Mouse (Mus musculus): ENCODE data around the gene Dpep3. TPM values are rescaled to one million over a fixed set of nuclear protein-coding genes. Genes with fewer than 3 reads are reported as not detected.
A peak's percentile ranks its signal among the peaks of the same experiment; 100 is the strongest.

Gene Dpep3
- polyA plus RNA-seq, 1 experiment from 2014 or later = not detected

DNA sequence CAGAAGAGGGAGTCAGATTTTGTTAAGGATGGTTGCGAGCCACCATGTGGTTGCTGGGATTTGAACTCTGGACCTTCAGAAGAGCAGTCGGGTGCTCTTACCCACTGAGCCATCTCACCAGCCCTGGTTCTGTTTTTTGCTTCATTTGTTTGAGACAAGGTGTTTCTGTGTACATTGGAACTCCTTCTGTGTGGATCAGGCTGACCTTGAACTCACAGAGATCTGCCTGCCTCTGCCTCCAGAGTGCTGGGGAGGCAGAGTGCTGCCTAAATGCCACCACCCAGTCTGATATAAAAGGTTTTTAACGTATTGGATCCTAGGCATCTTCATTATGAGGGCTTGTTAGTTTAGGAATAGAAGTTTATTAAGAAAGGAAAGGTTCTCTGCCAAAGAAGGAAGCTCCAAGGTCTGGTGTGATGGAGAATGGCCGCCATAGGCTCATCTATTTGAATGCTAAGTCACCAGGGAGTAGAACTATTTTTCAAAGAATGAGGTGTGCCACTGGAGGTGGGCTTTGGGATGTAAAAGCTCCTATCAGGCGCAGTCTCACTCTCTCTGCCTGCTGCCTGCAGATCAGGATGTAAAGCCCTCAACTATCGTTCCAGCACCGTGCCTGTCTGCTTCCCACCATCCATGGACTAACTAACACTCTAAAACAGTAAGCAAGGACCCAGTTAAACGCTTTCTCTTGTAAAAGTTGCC is 8.1 kb downstream of the Dpep3 start:
- no peaks in the 10 kb centered on the region for H3K27me3 ChIP-seq (ENCODE audit: control insufficient read depth, insufficient read depth, low read length)
- H3K4me2 ChIP-seq (ENCODE audit: low read depth, low read length) = no peak overlapping the region
- no peaks in the 10 kb centered on the region for H3K4me1 ChIP-seq (ENCODE audit: control insufficient read depth, insufficient read depth, low read length)
- no peak for DNase-seq (ENCODE audit: low spot score)
- H3K4me3 ChIP-seq (ENCODE audit: low read depth, low read length) = no peak overlapping the region
- H3K9me3 ChIP-seq (replicated peaks; ENCODE audit: control insufficient read depth, low read length) = no peaks in the 10 kb centered on the region
- 75% methylated on average over 8 of the region's 8 CpGs for WGBS
- no peak for ATAC-seq (replicated peaks; ENCODE audit: insufficient number of reproducible peaks, low FRiP score, low TSS enrichment, low read depth)
- H3K36me3 ChIP-seq (replicated peaks; ENCODE audit: control insufficient read depth, insufficient read depth, low read depth, low read length) = no peaks in the 10 kb centered on the region
- H3K9ac ChIP-seq (replicated peaks; ENCODE audit: low read length) = no peak overlapping the region
- no peak overlapping the region for H3K27ac ChIP-seq (replicated peaks; ENCODE audit: low read depth, low read length)

DNA sequence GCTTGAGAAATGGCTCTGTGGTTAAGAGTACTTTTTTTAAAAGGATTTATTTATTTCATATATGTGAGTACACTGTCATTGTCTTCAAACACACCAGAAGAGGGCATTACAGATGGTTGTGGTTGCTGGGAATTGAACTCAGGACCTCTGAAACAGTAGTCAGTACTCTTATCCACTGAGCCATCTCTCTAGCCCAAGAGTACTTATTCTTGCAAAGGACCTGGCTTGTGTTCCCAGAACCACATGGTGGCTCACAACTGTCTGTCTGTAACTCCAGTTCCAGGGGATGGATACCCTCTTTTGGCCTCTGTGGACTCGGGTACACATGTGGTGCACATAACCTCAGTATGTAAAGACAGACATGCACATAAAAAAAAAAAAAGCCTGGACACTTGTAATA is 9.9 kb downstream of the Dpep3 start:
- ATAC-seq (replicated peaks; ENCODE audit: insufficient number of reproducible peaks, low FRiP score, low TSS enrichment, low read depth) = no peak
- Histone ChIP-seq H3K27me3 (ENCODE audit: control insufficient read depth, insufficient read depth, low read length) (no peaks in the 10 kb centered on the region), H3K4me3 (ENCODE audit: low read depth, low read length) (no peak overlapping the region), H3K4me2 (ENCODE audit: low read depth, low read length) (no peak overlapping the region), H3K36me3 (replicated peaks; ENCODE audit: control insufficient read depth, insufficient read depth, low read depth, low read length) (no peaks in the 10 kb centered on the region), H3K9me3 (replicated peaks; ENCODE audit: control insufficient read depth, low read length) (no peaks in the 10 kb centered on the region), H3K4me1 (ENCODE audit: control insufficient read depth, insufficient read depth, low read length) (peaks cover 8% of the 10 kb centered on the region; the same call in 1 of the 2 replicates), H3K27ac (replicated peaks; ENCODE audit: low read depth, low read length) (no peak overlapping the region), H3K9ac (replicated peaks; ENCODE audit: low read length) (no peak overlapping the region)
- DNase-seq (ENCODE audit: low spot score) = no peak
- 58% methylated on average over 1 of the region's 1 CpGs for WGBS

DNA sequence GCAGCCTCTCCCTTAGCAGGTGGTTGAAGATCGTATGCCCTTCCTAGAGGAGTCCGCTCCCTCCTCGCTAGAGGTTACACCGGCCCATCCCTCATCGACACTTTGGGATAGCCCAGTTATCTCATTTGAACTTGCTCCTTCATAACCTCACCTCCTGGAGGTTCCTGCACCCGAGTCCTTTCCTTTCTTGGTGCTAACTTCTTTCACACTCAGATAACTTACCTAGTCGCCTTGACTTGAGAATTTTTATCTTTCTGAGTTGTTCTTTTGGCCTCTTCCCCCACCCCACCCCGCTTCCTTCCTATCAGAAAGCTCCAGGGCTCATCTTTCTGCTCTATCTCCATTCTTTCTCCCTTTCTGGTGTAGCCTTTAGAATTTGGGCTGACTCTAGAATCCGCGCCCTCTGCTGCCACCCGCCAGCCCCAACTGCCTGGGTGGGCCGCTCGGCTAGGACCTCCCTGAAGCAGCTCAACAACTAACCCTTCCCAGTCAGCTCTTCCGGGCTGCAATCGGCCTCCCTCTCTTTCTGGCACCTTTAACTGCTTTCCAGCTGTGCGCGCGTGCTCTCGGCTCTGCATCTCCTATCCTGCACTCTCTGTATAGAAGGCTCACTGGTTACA is 12.4 kb downstream of the Dpep3 start:
- Histone ChIP-seq H3K4me1 (ENCODE audit: control insufficient read depth, insufficient read depth, low read length) (peaks cover 8% of the 10 kb centered on the region; the same call in 1 of the 2 replicates), H3K4me2 (ENCODE audit: low read depth, low read length) (peak overlapping the region; percentile 76), H3K27me3 (ENCODE audit: control insufficient read depth, insufficient read depth, low read length) (no peaks in the 10 kb centered on the region), H3K27ac (replicated peaks; ENCODE audit: low read depth, low read length) (no peak overlapping the region), H3K4me3 (ENCODE audit: low read depth, low read length) (peak overlapping the region; percentile 2; the same call in 1 of the 2 replicates), H3K9ac (replicated peaks; ENCODE audit: low read length) (peak overlapping the region; percentile 30), H3K9me3 (replicated peaks; ENCODE audit: control insufficient read depth, low read length) (no peaks in the 10 kb centered on the region), H3K36me3 (replicated peaks; ENCODE audit: control insufficient read depth, insufficient read depth, low read depth, low read length) (no peaks in the 10 kb centered on the region)
- WGBS = 7% methylated on average over 19 of the region's 19 CpGs
- ATAC-seq (replicated peaks; ENCODE audit: insufficient number of reproducible peaks, low FRiP score, low TSS enrichment, low read depth) (peak; percentile 11; the same call in 1 of the 2 replicates), DNase-seq (ENCODE audit: low spot score) (peak; percentile 69)

DNA sequence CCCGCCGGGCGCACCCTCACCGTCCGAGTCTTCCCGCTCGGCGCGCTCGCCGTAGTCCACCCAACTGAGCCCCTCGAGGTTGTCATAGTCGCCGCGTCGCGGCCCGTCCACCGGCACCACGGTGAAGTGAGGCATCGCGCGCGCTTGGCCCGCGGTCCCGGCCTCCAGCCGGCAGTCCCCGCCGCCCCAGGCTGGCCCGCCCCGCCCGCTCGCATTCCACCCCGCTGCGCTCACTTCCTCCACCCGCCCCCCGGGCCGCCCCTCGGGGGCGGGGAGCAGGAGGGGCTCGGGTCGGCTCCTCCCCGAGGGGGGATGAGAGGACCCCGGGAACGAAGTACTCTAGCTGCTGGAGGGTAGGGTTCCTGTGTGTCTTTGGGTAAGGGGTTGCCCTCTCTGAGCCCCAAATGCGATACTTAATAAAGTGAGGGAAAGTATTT is 13.3 kb downstream of the Dpep3 start, which contains the start of gene Slc12a4:
Gene Slc12a4, minus strand, starts transcription at position 193 of the 437 bp plus-strand sequence.
- Histone ChIP-seq H3K27ac (replicated peaks; ENCODE audit: low read depth, low read length) (peak within 1 kb of the TSS; percentile 65; the same call in 1 of the 2 replicates), H3K9ac (replicated peaks; ENCODE audit: low read length) (peak within 1 kb of the TSS; percentile 77), H3K4me3 (ENCODE audit: low read depth, low read length) (peak within 1 kb of the TSS; percentile 74), H3K4me1 (ENCODE audit: control insufficient read depth, insufficient read depth, low read length) (peaks cover 8% of the 10 kb centered on the region; the same call in 1 of the 2 replicates), H3K36me3 (replicated peaks; ENCODE audit: control insufficient read depth, insufficient read depth, low read depth, low read length) (no peaks in the 10 kb centered on the region), H3K4me2 (ENCODE audit: low read depth, low read length) (peak within 1 kb of the TSS; percentile 76), H3K27me3 (ENCODE audit: control insufficient read depth, insufficient read depth, low read length) (no peaks in the 10 kb centered on the region), H3K9me3 (replicated peaks; ENCODE audit: control insufficient read depth, low read length) (no peaks in the 10 kb centered on the region)
- ATAC-seq (replicated peaks; ENCODE audit: insufficient number of reproducible peaks, low FRiP score, low TSS enrichment, low read depth) (peak; percentile 76), DNase-seq (ENCODE audit: low spot score) (peak; percentile 93)
- under 1% methylated on average over 47 of the region's 47 CpGs for WGBS

DNA sequence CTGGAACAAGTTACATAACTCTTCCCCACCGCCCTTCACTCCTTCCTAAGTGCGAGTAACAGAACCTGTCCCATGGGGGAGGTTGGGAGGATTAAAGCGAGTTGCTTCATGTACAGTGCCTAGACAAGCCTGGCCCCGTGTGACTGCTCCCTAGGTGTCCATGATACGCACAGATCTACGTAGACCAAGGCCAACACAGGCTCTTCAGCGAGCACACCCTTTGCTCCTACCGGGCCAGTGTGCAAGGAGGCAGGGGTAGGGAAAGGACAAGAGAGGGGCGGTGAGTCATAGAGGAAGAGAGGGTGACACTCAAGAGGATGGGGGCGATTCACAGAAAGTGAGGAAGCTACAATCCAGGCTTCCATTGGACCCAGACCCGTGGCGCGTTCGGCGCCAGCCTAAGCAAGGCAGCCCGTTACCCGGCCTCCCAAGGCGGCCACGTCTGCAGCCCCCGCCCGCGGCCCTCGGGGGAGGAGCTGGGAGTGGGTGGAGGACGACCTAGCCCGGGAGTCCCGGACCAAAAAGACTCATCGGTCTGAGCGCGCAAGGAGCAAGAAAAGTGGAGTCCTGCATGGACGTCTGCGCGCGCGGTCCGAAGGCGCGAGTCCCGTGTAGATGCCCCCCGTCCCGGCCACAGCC is 13.8 kb downstream of the Dpep3 start:
- peak; percentile 52 for DNase-seq (ENCODE audit: low spot score)
- 2% methylated on average over 32 of the region's 40 CpGs for WGBS

DNA sequence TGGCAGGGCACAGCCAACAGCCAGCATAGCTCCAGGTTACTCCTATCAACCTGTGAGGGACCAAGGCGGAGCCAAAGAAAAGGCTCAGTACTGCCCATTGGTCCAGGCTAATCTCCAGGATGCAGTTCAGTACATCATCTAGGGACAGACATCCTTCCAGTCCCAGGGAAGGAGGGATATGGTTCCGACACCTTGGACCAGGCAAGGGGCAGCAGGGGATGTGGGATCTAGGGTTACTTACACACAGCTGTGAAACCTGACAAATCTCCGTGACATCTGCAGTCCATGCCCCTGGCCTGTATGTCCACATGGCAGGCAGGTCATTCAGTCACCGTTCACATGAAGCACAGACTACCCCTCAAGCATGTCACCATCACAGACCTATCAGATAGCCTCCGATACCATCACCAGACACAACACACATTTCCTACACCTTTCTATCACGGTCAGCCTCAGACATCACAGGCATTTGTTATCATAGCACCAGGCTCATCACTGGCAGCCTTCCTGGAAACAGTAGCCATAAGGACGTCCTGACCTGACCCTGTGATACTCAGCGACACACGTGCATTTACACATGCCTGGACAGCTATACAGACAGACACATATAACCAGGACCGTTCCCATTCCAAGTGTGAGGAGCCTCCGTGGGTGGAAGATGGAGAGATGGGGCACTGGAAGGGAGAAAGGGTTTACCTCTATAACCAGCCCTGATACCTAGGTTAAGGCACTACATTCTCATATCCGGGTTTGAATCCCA is 14.5 kb downstream of the Dpep3 start:
- peak overlapping the region; percentile 74 for H3K4me3 ChIP-seq (ENCODE audit: low read depth, low read length)
- ATAC-seq (replicated peaks; ENCODE audit: insufficient number of reproducible peaks, low FRiP score, low TSS enrichment, low read depth) = no peak
- H3K9ac ChIP-seq (replicated peaks; ENCODE audit: low read length) = peak overlapping the region; percentile 77

More for the DNA sequence above, 13.8 kb downstream of the Dpep3 start:
- H3K27me3 ChIP-seq (ENCODE audit: control insufficient read depth, insufficient read depth, low read length) = no peaks in the 10 kb centered on the region
- peak overlapping the region; percentile 77 for H3K9ac ChIP-seq (replicated peaks; ENCODE audit: low read length)
- H3K4me3 ChIP-seq (ENCODE audit: low read depth, low read length) = peak overlapping the region; percentile 74
- H3K36me3 ChIP-seq (replicated peaks; ENCODE audit: control insufficient read depth, insufficient read depth, low read depth, low read length) = no peaks in the 10 kb centered on the region
- peak overlapping the region; percentile 76 for H3K4me2 ChIP-seq (ENCODE audit: low read depth, low read length)
- peaks cover 8% of the 10 kb centered on the region; the same call in 1 of the 2 replicates for H3K4me1 ChIP-seq (ENCODE audit: control insufficient read depth, insufficient read depth, low read length)
- no peaks in the 10 kb centered on the region for H3K9me3 ChIP-seq (replicated peaks; ENCODE audit: control insufficient read depth, low read length)
- H3K27ac ChIP-seq (replicated peaks; ENCODE audit: low read depth, low read length) = peak overlapping the region; percentile 65; the same call in 1 of the 2 replicates
- peak; percentile 47 for ATAC-seq (replicated peaks; ENCODE audit: insufficient number of reproducible peaks, low FRiP score, low TSS enrichment, low read depth)

DNA sequence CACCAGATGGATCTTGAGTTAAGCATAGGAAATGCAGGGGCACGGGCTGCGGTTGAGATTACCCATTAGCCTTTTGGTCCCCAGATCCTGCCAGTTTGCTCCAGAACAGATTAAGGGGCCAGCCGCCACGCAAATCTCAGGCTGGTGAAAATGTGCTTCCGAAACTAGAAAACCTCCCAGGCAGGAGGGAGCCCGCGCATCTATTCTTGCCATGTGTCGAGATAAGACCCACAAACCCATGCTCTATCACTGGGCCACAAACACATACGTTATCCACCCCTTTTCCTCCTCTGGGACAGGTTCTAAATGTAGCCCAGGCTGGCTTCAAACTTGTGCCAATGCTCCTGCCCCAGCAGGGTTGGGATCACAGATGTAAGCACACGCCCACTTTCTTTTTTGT is 17.7 kb downstream of the Dpep3 start:
- no peak overlapping the region for H3K27ac ChIP-seq (replicated peaks; ENCODE audit: low read depth, low read length)

More for the DNA sequence above, 14.5 kb downstream of the Dpep3 start:
- Histone ChIP-seq H3K36me3 (replicated peaks; ENCODE audit: control insufficient read depth, insufficient read depth, low read depth, low read length) (no peaks in the 10 kb centered on the region; the same call in 1 of the 2 replicates), H3K9me3 (replicated peaks; ENCODE audit: control insufficient read depth, low read length) (no peaks in the 10 kb centered on the region), H3K27me3 (ENCODE audit: control insufficient read depth, insufficient read depth, low read length) (no peaks in the 10 kb centered on the region), H3K4me2 (ENCODE audit: low read depth, low read length) (peak overlapping the region; percentile 76), H3K27ac (replicated peaks; ENCODE audit: low read depth, low read length) (no peak overlapping the region), H3K4me1 (ENCODE audit: control insufficient read depth, insufficient read depth, low read length) (peaks cover 8% of the 10 kb centered on the region; the same call in 1 of the 2 replicates)
- WGBS = 60% methylated on average over 12 of the region's 12 CpGs
- no peak for DNase-seq (ENCODE audit: low spot score)

More for the DNA sequence above, 17.7 kb downstream of the Dpep3 start:
- H3K27me3 ChIP-seq (ENCODE audit: control insufficient read depth, insufficient read depth, low read length) = no peaks in the 10 kb centered on the region
- H3K4me3 ChIP-seq (ENCODE audit: low read depth, low read length) = no peak overlapping the region
- H3K4me1 ChIP-seq (ENCODE audit: control insufficient read depth, insufficient read depth, low read length) = peaks cover 8% of the 10 kb centered on the region; the same call in 1 of the 2 replicates
- H3K9me3 ChIP-seq (replicated peaks; ENCODE audit: control insufficient read depth, low read length) = no peaks in the 10 kb centered on the region
- WGBS = 90% methylated on average over 10 of the region's 10 CpGs
- no peaks in the 10 kb centered on the region; the same call in 1 of the 2 replicates for H3K36me3 ChIP-seq (replicated peaks; ENCODE audit: control insufficient read depth, insufficient read depth, low read depth, low read length)
- DNase-seq (ENCODE audit: low spot score) (no peak), ATAC-seq (replicated peaks; ENCODE audit: insufficient number of reproducible peaks, low FRiP score, low TSS enrichment, low read depth) (no peak)
- no peak overlapping the region for H3K4me2 ChIP-seq (ENCODE audit: low read depth, low read length)
- no peak overlapping the region for H3K9ac ChIP-seq (replicated peaks; ENCODE audit: low read length)
